Mouse (Mus musculus): ENCODE data around the gene Kcnc1. TPM values are rescaled to one million over a fixed set of nuclear protein-coding genes. Genes with fewer than 3 reads are reported as not detected.

The Kcnc1 gene
- polyA plus RNA-seq, 2 experiments, result under 0.01 TPM; not detected in 1

- peaks cover 49% of the 10 kb centered on the region for H3K27me3 ChIP-seq (ENCODE audit: control insufficient read depth, insufficient read depth, low read length)
- no peak overlapping the region for H3K4me3 ChIP-seq (ENCODE audit: insufficient read depth in 1 of 2, low read depth in 2 of 2, low read length in 2 of 2)
Measured at GRCm38 (mm10) chr7:46397732-46398333, 1.5 kb downstream of the Kcnc1 start.

GRCm38 (mm10) chr7:46398612-46399011, 2.3 kb downstream of the Kcnc1 start:
- Histone ChIP-seq H3K4me1 (replicated peaks; ENCODE audit: control insufficient read depth in 2 of 2, insufficient read depth in 2 of 2, low read length in 1 of 2) (no peaks in the 10 kb centered on the region), H3K27me3 (ENCODE audit: control insufficient read depth, insufficient read depth, low read length) (peaks cover 49% of the 10 kb centered on the region), H3K9ac (replicated peaks) (no peak overlapping the region), H3K4me2 (ENCODE audit: low read depth) (no peak overlapping the region), H3K36me3 (replicated peaks; ENCODE audit: control insufficient read depth, insufficient read depth, low read depth) (no peaks in the 10 kb centered on the region), H3K9me3 (ENCODE audit: control insufficient read depth, low read length) (no peaks in the 10 kb centered on the region), H3K4me3 (ENCODE audit: insufficient read depth in 1 of 2, low read depth in 2 of 2, low read length in 2 of 2) (no peak overlapping the region), H3K27ac (no peak overlapping the region)
- TF ChIP-seq EP300 (IDR thresholded peaks at IDR 0.05; ENCODE audit: low read depth) (no peak), CTCF (IDR thresholded peaks at IDR 0.05; ENCODE audit: low read depth) (no peak)
- ATAC-seq (ENCODE audit: insufficient read depth), result no peak
- WGBS (ENCODE audit: insufficient replicate concordance), result 26% methylated on average over 4 of the region's 4 CpGs
- DNase-seq (ENCODE audit: low read depth in 3 of 3, low spot score in 3 of 3), result no peak

More at GRCm38 (mm10) chr7:46397732-46398333, 1.5 kb downstream of the Kcnc1 start:
- Histone ChIP-seq H3K4me2 (ENCODE audit: low read depth) (no peak overlapping the region), H3K36me3 (replicated peaks; ENCODE audit: control insufficient read depth, insufficient read depth, low read depth) (no peaks in the 10 kb centered on the region), H3K9ac (replicated peaks) (no peak overlapping the region), H3K9me3 (ENCODE audit: control insufficient read depth, low read length) (no peaks in the 10 kb centered on the region), H3K27ac (no peak overlapping the region), H3K4me1 (replicated peaks; ENCODE audit: control insufficient read depth in 2 of 2, insufficient read depth in 2 of 2, low read length in 1 of 2) (no peaks in the 10 kb centered on the region)
- ATAC-seq (ENCODE audit: insufficient read depth) (no peak), DNase-seq (ENCODE audit: low read depth in 3 of 3, low spot score in 3 of 3) (no peak)
- TF ChIP-seq CTCF (IDR thresholded peaks at IDR 0.05; ENCODE audit: low read depth) (no peak), EP300 (IDR thresholded peaks at IDR 0.05; ENCODE audit: low read depth) (no peak)
- WGBS (ENCODE audit: insufficient replicate concordance), result 11% methylated on average over 68 of the region's 70 CpGs

GRCm38 (mm10) chr7:46399676-46400075, 3.4 kb downstream of the Kcnc1 start:
- 69% methylated on average over 1 of the region's 1 CpGs for WGBS (ENCODE audit: insufficient replicate concordance)
- Histone ChIP-seq H3K4me1 (replicated peaks; ENCODE audit: control insufficient read depth in 2 of 2, insufficient read depth in 2 of 2, low read length in 1 of 2) (no peaks in the 10 kb centered on the region), H3K27me3 (ENCODE audit: control insufficient read depth, insufficient read depth, low read length) (peaks cover 42% of the 10 kb centered on the region)

GRCm38 (mm10) chr7:46400346-46400745, 4.0 kb downstream of the Kcnc1 start:
- Histone ChIP-seq H3K9me3 (ENCODE audit: control insufficient read depth, low read length) (no peaks in the 10 kb centered on the region), H3K27me3 (ENCODE audit: control insufficient read depth, insufficient read depth, low read length) (peaks cover 35% of the 10 kb centered on the region), H3K4me1 (replicated peaks; ENCODE audit: control insufficient read depth in 2 of 2, insufficient read depth in 2 of 2, low read length in 1 of 2) (no peaks in the 10 kb centered on the region), H3K9ac (replicated peaks) (no peak overlapping the region), H3K36me3 (replicated peaks; ENCODE audit: control insufficient read depth, insufficient read depth, low read depth) (no peaks in the 10 kb centered on the region), H3K4me3 (ENCODE audit: insufficient read depth in 1 of 2, low read depth in 2 of 2, low read length in 2 of 2) (no peak overlapping the region), H3K4me2 (ENCODE audit: low read depth) (no peak overlapping the region), H3K27ac (no peak overlapping the region)
- DNase-seq (ENCODE audit: low read depth in 3 of 3, low spot score in 3 of 3), result no peak
- TF ChIP-seq EP300 (IDR thresholded peaks at IDR 0.05; ENCODE audit: low read depth) (no peak), CTCF (IDR thresholded peaks at IDR 0.05; ENCODE audit: low read depth) (no peak)
- ATAC-seq (ENCODE audit: insufficient read depth), result no peak
- 54% methylated on average over 8 of the region's 8 CpGs for WGBS (ENCODE audit: insufficient replicate concordance)

More at GRCm38 (mm10) chr7:46399676-46400075, 3.4 kb downstream of the Kcnc1 start:
- Histone ChIP-seq H3K36me3 (replicated peaks; ENCODE audit: control insufficient read depth, insufficient read depth, low read depth) (no peaks in the 10 kb centered on the region), H3K4me2 (ENCODE audit: low read depth) (no peak overlapping the region), H3K27ac (no peak overlapping the region), H3K4me3 (ENCODE audit: insufficient read depth in 1 of 2, low read depth in 2 of 2, low read length in 2 of 2) (no peak overlapping the region), H3K9ac (replicated peaks) (no peak overlapping the region), H3K9me3 (ENCODE audit: control insufficient read depth, low read length) (no peaks in the 10 kb centered on the region)
- ATAC-seq (ENCODE audit: insufficient read depth), result no peak
- TF ChIP-seq CTCF (IDR thresholded peaks at IDR 0.05; ENCODE audit: low read depth) (no peak), EP300 (IDR thresholded peaks at IDR 0.05; ENCODE audit: low read depth) (no peak)
- DNase-seq (ENCODE audit: low read depth in 3 of 3, low spot score in 3 of 3), result no peak

GRCm38 (mm10) chr7:46401371-46402180, 5.3 kb downstream of the Kcnc1 start:
- no peak overlapping the region for H3K4me2 ChIP-seq (ENCODE audit: low read depth)
- no peak overlapping the region for H3K4me3 ChIP-seq (ENCODE audit: insufficient read depth in 1 of 2, low read depth in 2 of 2, low read length in 2 of 2)
- TF ChIP-seq CTCF (IDR thresholded peaks at IDR 0.05; ENCODE audit: low read depth) (no peak), EP300 (IDR thresholded peaks at IDR 0.05; ENCODE audit: low read depth) (no peak)
- no peak for ATAC-seq (ENCODE audit: insufficient read depth)
- H3K27ac ChIP-seq, result no peak overlapping the region
- no peaks in the 10 kb centered on the region for H3K4me1 ChIP-seq (replicated peaks; ENCODE audit: control insufficient read depth in 2 of 2, insufficient read depth in 2 of 2, low read length in 1 of 2)
- DNase-seq (ENCODE audit: low read depth in 3 of 3, low spot score in 3 of 3), result no peak
- H3K36me3 ChIP-seq (replicated peaks; ENCODE audit: control insufficient read depth, insufficient read depth, low read depth), result no peaks in the 10 kb centered on the region
- H3K27me3 ChIP-seq (ENCODE audit: control insufficient read depth, insufficient read depth, low read length), result peaks cover 23% of the 10 kb centered on the region
- no peaks in the 10 kb centered on the region for H3K9me3 ChIP-seq (ENCODE audit: control insufficient read depth, low read length)
- no peak overlapping the region for H3K9ac ChIP-seq (replicated peaks)
- 42% methylated on average over 3 of the region's 3 CpGs for WGBS (ENCODE audit: insufficient replicate concordance)

Data from liver, embryonic 14.5 days (tissue).